Mouse (Mus musculus) spleen, adult 2 months (tissue): ENCODE measurements at regions not wholly inside any gene's neighbourhood (a gene's known extent, or its start where the extent isn't known, plus 50 kb on each side); places are given as distances from the start of the nearest gene placed in this dataset.

Experiments used
- CTCF ChIP-seq: fragments of 200-500 bp; IDR thresholded peaks from 2 replicates; pipeline ENCODE4 v1.5.1; 2011; ENCODE audit warnings: mild to moderate bottlenecking, inconsistent platforms; ENCODE audit not compliant: insufficient read depth, insufficient read length, insufficient replicate concordance; ENCODE audit errors: extremely low read depth
- POLR2A ChIP-seq: fragments of 200-500 bp; IDR thresholded peaks from 2 replicates; pipeline ENCODE4 v1.6.1; 2011; ENCODE audit warnings: low read depth, low read length, inconsistent platforms

DNA sequence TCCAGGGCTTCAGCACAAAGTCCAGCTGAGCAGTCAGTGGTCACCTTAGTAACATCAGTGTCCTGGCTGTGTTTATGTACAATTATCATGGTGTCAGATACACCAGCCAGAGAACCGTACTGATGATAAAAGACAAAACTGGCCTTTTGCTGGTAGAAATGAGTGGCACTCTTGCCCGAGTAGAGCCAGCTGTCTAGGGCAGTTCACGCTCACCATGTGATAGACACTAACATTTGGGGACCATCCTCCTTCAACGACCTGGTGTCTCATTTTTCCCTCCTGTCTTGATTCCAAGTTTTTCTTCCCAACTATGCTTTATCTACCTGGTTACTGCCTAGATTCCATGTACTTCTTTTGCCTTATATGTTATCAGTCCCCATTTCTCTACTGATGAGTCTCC, 349.3 kb downstream of the Lpin1 start:
- no peak for TF ChIP-seq CTCF
- no peak for TF ChIP-seq POLR2A
